Comparison of ENCODE assay signal across 1 mouse cellular context in the genomic region with DNA sequence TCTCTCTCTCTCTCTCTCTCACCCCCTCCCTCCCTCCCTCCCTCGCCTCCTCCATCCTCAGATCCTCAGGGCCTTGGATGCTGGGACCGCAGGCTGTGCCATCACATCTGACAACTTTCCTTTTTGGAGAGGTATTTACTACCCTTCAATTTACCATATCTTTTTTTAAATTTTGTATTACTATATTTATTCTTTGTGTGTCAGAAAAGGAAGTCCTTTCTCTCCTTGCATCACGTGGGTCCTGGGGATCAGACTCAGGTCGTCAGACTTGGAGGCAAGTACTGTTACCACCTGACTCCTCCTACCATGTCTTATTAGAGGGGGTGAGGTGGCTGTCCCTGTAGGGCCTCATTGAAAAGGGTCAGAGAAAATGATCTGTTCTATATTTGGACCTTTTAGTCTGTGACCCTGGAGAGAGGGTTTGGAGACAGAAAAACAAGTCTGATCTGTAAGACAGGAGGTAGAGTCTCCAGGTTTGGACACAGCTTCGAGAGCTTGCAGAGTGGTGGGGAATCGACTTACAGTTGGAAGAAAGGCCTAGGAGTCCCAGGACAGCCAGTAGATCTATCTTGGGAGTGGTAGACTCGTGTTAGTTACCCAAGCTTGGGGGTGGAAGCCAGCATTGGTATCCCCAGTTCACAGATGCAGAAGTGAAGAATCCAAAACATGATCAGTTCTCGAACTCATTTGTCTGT.
TF ChIP-seq lines count a peak whose summit lies in the region.

No protein-coding gene starts in this region.

TF ChIP-seq in MEL, 35 proteins besides CTCF, POLR2A, EP300 and RAD21:
- TF ChIP-seq MYB (IDR thresholded peaks at IDR 0.05; ENCODE audit: low read depth, low read length) (no peak), USF1 (IDR thresholded peaks at IDR 0.05; ENCODE audit: low read depth, low read length) (peak; percentile 81)
